Mouse (Mus musculus) forebrain, embryonic 13.5 days (tissue): ENCODE data around the gene Sik3. TPM values are rescaled to one million over a fixed set of nuclear protein-coding genes. Genes with fewer than 3 reads are reported as not detected.

Experiments used
- ATAC-seq: fragments of 200-750 bp; cut with Nextera tagmentation; 2 replicates; pipeline ENCODE4 v1.8.0; 2017
- H3K27ac ChIP-seq: fragments of 300-500 bp; sonication (generic); 2 replicates; pipeline ENCODE4 v1.5.1; 2015; ENCODE audit warnings: inconsistent platforms, mild to moderate bottlenecking, moderate library complexity
- H3K27me3 ChIP-seq: fragments of 300-500 bp; sonication (generic); 2 replicates; pipeline ENCODE4 v1.6.1; 2015; ENCODE audit warnings: mild to moderate bottlenecking, inconsistent platforms
- H3K36me3 ChIP-seq: fragments of 300-500 bp; sonication (generic); 2 replicates; pipeline ENCODE4 v1.6.1; 2015; ENCODE audit warnings: mild to moderate bottlenecking, inconsistent platforms; ENCODE audit not compliant: poor library complexity, severe bottlenecking
- H3K4me1 ChIP-seq: fragments of 300-500 bp; sonication (generic); 2 replicates; pipeline ENCODE4 v1.6.1; 2015; ENCODE audit warnings: inconsistent platforms
- H3K4me2 ChIP-seq: fragments of 300-500 bp; sonication (generic); 2 replicates; pipeline ENCODE4 v1.6.1; 2015; ENCODE audit warnings: inconsistent platforms, mild to moderate bottlenecking, moderate library complexity
- H3K4me3 ChIP-seq: fragments of 300-500 bp; sonication (generic); 2 replicates; pipeline ENCODE4 v1.5.1; 2015; ENCODE audit warnings: mild to moderate bottlenecking, inconsistent platforms
- H3K9ac ChIP-seq: fragments of 300-500 bp; sonication (generic); 2 replicates; pipeline ENCODE4 v1.6.1; 2015; ENCODE audit warnings: mild to moderate bottlenecking, inconsistent platforms
- H3K9me3 ChIP-seq: fragments of 300-500 bp; sonication (generic); replicated peaks from 2 replicates; pipeline ENCODE4 v1.6.1; 2016; ENCODE audit warnings: inconsistent platforms
- WGBS: fragments of 180-500 bp; shearing (Covaris S2); methylation state at CpG from one replicate; pipeline ENCODE4 v1.1.7; 2015; 5-methylcytosine and 5-hydroxymethylcytosine counted together
- polyA plus RNA-seq: library from polyadenylated mRNA; unstranded; fragments of >200 nt; fragmentation: Nextera tagmentation; extraction: Ambion mirVana; gene quantifications from 2 replicates; pipeline ENCODE4 v1.2.1, GENCODE M21; 2015

The Sik3 gene
- polyA plus RNA-seq, 1 experiment from 2014 or later: 4.9 TPM

DNA sequence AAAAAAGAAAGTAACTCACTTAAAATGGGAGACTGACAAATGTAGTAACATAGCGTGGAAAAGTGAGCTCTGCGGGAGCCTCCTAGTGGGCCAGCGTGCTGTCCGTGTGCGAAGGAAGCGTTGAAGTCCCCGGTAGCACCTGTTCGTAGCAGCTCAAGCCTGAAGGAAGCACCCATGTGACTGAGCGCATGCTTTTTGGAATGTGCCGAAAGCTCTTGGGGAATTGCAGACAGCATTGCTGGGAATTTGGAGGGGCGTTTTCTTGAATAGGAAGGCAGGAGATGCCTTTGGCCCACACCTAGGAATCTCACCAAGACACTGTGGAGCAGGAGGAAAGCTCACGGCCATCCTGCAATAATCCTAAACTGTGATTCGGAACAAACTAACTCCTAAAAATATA is 26.2 kb downstream of the Sik3 start:
- H3K27me3 ChIP-seq: no peaks in the 10 kb centered on the region
- peaks cover 7% of the 10 kb centered on the region for H3K4me1 ChIP-seq
- no peak overlapping the region for H3K9ac ChIP-seq
- no peak overlapping the region for H3K4me2 ChIP-seq
- no peak overlapping the region for H3K4me3 ChIP-seq
- H3K36me3 ChIP-seq: no peaks in the 10 kb centered on the region
- ATAC-seq: no peak
- WGBS: 96% methylated on average over 13 of the region's 13 CpGs
- no peaks in the 10 kb centered on the region for H3K9me3 ChIP-seq
- H3K27ac ChIP-seq: no peak overlapping the region

DNA sequence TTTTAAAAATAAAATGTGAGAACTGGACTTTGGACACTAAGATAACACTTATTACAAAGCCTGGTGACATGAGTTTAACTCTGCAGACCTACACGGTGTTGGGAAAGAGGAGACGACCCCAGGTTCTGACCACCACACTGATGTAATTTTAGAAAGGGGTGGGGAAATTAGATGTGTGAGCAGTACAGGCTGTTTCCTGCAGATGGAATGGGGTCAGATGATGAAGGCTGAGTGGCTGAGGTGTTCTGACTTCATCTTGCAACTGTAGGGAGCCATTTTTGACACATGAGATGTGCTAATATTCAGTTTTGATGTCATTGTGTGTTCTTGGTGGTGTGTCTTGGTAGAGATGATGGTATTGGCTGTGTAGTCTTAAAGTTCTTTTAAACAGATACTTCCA is 28.6 kb downstream of the Sik3 start:
- H3K4me1 ChIP-seq: peaks cover 2% of the 10 kb centered on the region; the same call in 1 of the 2 replicates
- H3K4me3 ChIP-seq: no peak overlapping the region
- ATAC-seq: no peak
- no peaks in the 10 kb centered on the region for H3K27me3 ChIP-seq
- H3K27ac ChIP-seq: no peak overlapping the region
- no peaks in the 10 kb centered on the region for H3K36me3 ChIP-seq
- WGBS: 94% methylated on average over 2 of the region's 2 CpGs
- no peak overlapping the region for H3K9ac ChIP-seq
- H3K4me2 ChIP-seq: no peak overlapping the region
- H3K9me3 ChIP-seq: no peaks in the 10 kb centered on the region

DNA sequence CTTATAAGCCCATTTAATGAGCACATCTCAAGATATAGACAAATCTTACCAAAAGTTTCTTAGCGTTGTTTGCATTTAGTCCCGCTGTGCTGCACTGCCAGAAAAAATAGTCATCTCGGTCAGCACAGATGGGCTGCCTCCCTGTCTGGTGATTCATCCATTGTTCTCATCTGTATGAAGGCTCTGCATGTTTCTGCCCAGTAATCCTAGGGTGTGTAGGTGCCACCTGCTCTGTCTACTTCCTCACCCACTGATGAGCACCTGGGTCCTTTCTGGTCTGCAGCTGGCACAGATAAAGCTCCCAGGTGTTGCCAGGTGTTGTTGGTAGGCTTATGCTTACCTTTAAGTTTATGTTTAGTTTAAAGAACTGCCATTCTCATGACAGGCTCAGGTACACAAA is 29.8 kb downstream of the Sik3 start:
- no peak for ATAC-seq
- Histone ChIP-seq H3K4me2 (no peak overlapping the region), H3K36me3 (no peaks in the 10 kb centered on the region), H3K9me3 (no peaks in the 10 kb centered on the region), H3K9ac (no peak overlapping the region), H3K4me3 (no peak overlapping the region), H3K27me3 (no peaks in the 10 kb centered on the region), H3K27ac (no peak overlapping the region), H3K4me1 (peaks cover 11% of the 10 kb centered on the region)
- 79% methylated on average over 3 of the region's 3 CpGs for WGBS

DNA sequence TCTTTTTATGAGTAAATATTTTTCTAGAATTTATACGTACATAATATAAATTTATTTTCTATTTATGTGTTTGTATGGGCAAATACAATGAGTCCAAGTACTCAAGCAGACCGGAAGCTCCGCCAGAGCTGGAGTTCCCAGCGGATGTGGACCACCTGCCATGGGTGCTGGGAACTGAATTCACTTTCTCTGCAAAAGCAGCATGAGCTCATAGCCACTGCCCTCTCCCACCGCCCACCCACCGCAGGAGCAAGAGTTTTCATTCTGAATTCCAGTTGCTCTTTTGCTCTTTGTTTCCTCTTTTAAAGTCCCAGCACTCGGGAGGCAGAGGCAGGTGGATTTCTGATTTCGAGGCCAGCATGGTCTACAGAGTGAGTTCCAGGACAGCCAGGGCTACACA is 31.0 kb downstream of the Sik3 start:
- Histone ChIP-seq H3K27ac (no peak overlapping the region), H3K4me2 (no peak overlapping the region), H3K9me3 (no peaks in the 10 kb centered on the region), H3K4me3 (no peak overlapping the region), H3K4me1 (peaks cover 11% of the 10 kb centered on the region), H3K27me3 (no peaks in the 10 kb centered on the region), H3K9ac (no peak overlapping the region), H3K36me3 (no peaks in the 10 kb centered on the region)
- 81% methylated on average over 8 of the region's 8 CpGs for WGBS
- no peak for ATAC-seq

DNA sequence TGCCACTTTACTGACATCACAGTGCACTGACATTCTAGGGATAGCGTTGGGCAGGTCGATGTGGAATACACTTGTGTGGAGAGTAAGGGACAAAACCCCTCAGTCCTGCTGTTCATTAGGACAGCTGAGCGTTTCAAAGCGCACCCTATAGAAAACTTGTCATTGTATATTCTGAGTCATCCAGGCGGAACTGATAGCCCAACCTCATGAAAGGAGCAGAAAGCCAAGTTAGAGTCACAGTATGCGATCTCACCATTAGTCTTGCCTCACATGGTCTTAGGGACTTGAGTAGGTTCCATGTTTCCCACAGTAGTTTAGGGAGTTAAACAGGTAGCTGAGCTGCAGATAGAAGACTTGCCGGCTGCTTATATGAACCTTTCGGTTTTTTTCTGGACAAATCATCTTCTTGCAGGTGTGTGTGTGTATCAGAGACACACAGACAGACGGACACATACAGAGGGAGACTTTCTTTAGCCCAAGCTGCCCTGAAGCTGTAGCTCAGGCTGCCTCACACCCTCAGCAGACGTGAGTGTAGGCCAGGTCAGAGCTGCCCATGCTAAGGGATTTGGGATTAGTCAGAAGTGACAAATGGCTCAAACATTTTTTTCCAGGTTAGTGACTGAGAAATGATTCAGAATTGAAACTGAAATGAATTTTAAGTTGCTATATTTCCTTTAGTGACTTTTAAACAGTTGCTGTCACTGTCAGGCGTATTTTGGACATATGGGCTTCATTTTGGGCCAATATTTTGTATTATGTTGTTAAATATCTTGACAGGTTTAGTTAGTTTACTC is 34.3 kb downstream of the Sik3 start:
- Histone ChIP-seq H3K4me2 (no peak overlapping the region), H3K27me3 (no peaks in the 10 kb centered on the region), H3K9me3 (no peaks in the 10 kb centered on the region), H3K4me1 (peaks cover 11% of the 10 kb centered on the region), H3K36me3 (no peaks in the 10 kb centered on the region), H3K27ac (no peak overlapping the region), H3K9ac (no peak overlapping the region), H3K4me3 (no peak overlapping the region)
- WGBS: 39% methylated on average over 11 of the region's 11 CpGs
- ATAC-seq: no peak

DNA sequence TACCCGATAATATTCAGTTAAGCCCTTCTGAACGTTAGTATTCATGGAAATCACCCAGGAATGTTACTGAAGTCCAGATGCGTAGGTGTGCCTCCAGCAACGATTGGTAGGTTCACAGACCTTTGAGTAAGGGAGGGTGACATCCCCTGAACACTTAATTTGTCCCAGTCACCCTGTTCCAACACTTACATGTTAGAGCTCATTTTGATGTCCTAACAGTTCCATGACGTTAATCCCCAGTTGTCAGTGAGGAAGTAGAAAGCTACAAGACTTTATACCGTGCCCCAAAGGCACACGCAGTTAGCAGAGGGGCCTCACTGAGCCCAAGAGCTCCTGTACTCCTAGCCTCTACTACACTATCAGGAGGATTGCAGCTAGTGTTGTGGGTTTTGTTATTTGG is 36.9 kb downstream of the Sik3 start:
- H3K27me3 ChIP-seq: no peaks in the 10 kb centered on the region
- no peak overlapping the region for H3K9ac ChIP-seq
- 84% methylated on average over 7 of the region's 7 CpGs for WGBS
- H3K36me3 ChIP-seq: no peaks in the 10 kb centered on the region
- no peak for ATAC-seq
- H3K4me2 ChIP-seq: no peak overlapping the region
- H3K4me3 ChIP-seq: no peak overlapping the region
- H3K4me1 ChIP-seq: peaks cover 17% of the 10 kb centered on the region
- no peak overlapping the region for H3K27ac ChIP-seq
- H3K9me3 ChIP-seq: no peaks in the 10 kb centered on the region

DNA sequence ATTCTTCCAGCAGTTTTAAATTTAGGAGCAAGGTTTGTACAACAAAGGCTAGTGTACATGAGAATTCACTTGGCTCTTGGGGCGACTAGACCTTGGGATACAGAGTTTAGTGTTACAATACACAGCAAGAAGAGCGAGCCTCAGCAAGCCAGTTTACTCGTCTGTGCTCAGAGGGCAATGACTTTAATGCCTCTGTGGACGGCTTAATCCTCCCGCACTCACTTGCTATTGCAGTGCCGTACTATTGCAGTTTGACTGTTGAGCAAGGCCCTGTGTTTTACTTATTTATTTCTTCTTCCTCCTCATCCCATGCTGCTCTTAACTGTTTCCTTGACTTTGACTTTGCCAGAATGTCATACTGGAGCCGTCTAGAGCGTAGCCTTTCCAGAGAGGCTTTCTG is 37.6 kb downstream of the Sik3 start:
- 68% methylated on average over 8 of the region's 8 CpGs for WGBS
- H3K36me3 ChIP-seq: no peaks in the 10 kb centered on the region
- ATAC-seq: no peak
- no peak overlapping the region for H3K27ac ChIP-seq
- no peaks in the 10 kb centered on the region for H3K9me3 ChIP-seq
- no peak overlapping the region for H3K4me3 ChIP-seq
- peaks cover 19% of the 10 kb centered on the region for H3K4me1 ChIP-seq
- no peak overlapping the region for H3K4me2 ChIP-seq
- H3K9ac ChIP-seq: no peak overlapping the region
- H3K27me3 ChIP-seq: no peaks in the 10 kb centered on the region

DNA sequence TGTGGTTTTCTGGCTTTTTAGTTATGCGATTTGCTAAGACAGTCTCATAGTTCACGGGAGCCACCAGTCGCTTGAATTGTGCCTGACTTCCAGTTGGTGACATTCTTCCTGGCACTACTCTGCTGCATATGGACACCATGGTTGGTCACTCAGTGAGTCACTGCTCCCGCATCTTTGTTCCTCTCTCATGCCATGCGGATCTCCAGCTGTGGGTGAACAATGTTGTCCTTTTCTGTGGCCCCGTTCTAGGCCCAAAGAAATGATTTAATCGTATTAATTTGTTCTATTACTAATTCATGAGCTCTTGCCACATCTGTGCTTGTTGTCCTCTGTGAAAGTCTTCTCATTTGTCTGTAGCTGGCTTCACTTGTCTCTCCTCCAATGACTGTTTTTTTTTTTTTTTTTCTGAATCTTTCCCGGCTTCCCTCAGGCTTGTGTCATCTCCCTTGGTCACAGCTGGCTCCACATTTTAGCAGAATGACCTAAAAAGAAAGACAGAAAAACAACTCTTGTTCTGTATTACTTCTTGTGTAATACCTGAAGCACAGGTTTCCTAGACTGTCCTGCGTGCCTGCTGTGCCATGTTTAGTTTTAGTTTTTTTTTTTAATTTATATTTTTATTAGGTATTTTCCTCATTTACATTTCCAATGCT is 40.5 kb downstream of the Sik3 start:
- WGBS: 68% methylated on average over 9 of the region's 9 CpGs
- H3K9ac ChIP-seq: no peak overlapping the region
- no peaks in the 10 kb centered on the region for H3K9me3 ChIP-seq
- no peaks in the 10 kb centered on the region for H3K27me3 ChIP-seq
- no peak overlapping the region for H3K27ac ChIP-seq
- H3K4me1 ChIP-seq: peaks cover 7% of the 10 kb centered on the region; the same call in 1 of the 2 replicates
- ATAC-seq: no peak
- H3K4me3 ChIP-seq: no peak overlapping the region
- no peak overlapping the region for H3K4me2 ChIP-seq
- H3K36me3 ChIP-seq: no peaks in the 10 kb centered on the region

DNA sequence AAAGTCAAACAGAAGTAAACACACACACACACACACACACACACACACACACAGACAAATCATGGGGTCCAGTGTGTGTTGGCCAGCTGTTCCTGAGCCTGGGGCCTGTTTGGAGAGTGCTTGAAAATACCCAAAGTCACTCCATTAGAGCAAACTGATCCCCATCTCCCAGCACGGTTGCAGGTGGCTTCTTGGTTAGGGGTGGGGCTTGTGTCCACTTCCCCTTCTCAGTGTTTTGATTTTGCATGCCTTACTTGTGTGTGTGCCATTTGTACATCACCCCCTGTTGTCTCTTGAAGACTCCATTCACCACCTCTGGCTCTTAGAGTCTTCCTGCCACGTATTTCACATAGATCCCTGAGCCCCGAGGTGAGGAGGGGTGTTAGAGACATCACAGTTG is 45.4 kb downstream of the Sik3 start:
- Histone ChIP-seq H3K4me3 (no peak overlapping the region), H3K27ac (no peak overlapping the region), H3K4me2 (no peak overlapping the region), H3K36me3 (no peaks in the 10 kb centered on the region), H3K4me1 (peaks cover 7% of the 10 kb centered on the region; the same call in 1 of the 2 replicates), H3K9me3 (no peaks in the 10 kb centered on the region), H3K27me3 (no peaks in the 10 kb centered on the region), H3K9ac (no peak overlapping the region)
- no peak for ATAC-seq
- WGBS: 89% methylated on average over 3 of the region's 3 CpGs

DNA sequence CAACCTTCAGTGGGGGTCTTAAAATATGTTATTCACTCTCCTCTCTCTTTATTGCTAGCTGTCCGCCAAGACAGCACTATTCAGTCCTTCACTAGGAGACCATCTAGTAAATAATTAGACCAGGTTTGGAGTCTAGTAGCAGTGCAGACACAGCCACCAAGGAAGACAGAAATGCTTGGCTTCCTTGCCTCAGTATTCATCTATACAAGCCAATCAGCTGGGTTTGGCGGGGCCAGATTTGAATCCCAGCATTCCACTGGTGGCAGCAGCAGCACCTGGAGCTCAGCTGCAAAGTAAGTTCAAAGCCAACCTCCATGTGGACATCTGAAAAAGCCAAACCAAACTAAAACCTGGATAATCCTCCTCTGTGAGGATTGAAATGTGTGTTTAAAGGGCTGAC is 47.6 kb downstream of the Sik3 start:
- no peaks in the 10 kb centered on the region for H3K27me3 ChIP-seq
- WGBS: 86% methylated on average over 2 of the region's 2 CpGs
- ATAC-seq: no peak
- H3K27ac ChIP-seq: no peak overlapping the region
- H3K36me3 ChIP-seq: no peaks in the 10 kb centered on the region
- no peak overlapping the region for H3K4me2 ChIP-seq
- H3K4me3 ChIP-seq: no peak overlapping the region
- H3K4me1 ChIP-seq: no peaks in the 10 kb centered on the region
- H3K9me3 ChIP-seq: no peaks in the 10 kb centered on the region
- H3K9ac ChIP-seq: no peak overlapping the region

DNA sequence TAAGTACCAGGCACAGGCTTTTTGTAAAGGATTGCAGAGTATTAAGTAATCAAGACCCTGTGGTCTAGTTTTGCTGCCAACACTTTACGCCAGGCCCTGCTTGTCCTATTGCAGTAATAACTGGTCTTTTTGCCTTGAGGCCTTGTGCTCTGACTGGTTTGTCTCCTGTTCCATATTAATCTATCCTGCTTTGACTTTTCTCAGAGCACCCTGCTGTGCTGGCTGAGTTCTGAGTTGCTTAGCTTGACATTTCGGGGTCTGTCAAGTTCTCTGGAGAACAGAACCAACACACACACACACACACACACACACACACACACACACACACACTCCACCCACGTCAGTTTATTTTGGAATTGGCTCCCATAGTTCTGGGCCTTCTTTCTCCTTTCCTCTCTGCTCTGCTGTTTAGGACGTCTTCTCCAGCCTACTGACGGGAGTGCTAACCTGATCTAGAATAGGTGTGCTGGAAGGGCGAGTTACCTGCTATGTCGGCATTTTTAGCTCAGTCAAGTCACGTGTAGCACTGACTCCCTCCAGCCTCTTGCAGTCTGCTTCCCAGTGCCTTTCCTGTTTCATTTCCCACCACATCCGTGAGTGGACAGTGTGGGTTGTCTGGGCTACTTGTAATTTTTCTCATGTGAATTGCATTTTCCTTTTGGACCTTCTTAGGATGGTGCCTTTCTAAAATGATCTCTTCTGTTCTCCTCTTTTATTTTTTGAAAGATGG is 49.2 kb downstream of the Sik3 start:
- 84% methylated on average over 9 of the region's 9 CpGs for WGBS
- H3K4me2 ChIP-seq: no peak overlapping the region
- H3K9ac ChIP-seq: no peak overlapping the region
- no peaks in the 10 kb centered on the region for H3K9me3 ChIP-seq
- no peaks in the 10 kb centered on the region for H3K27me3 ChIP-seq
- no peaks in the 10 kb centered on the region for H3K4me1 ChIP-seq
- no peak for ATAC-seq
- H3K36me3 ChIP-seq: no peaks in the 10 kb centered on the region
- no peak overlapping the region for H3K27ac ChIP-seq
- no peak overlapping the region for H3K4me3 ChIP-seq

DNA sequence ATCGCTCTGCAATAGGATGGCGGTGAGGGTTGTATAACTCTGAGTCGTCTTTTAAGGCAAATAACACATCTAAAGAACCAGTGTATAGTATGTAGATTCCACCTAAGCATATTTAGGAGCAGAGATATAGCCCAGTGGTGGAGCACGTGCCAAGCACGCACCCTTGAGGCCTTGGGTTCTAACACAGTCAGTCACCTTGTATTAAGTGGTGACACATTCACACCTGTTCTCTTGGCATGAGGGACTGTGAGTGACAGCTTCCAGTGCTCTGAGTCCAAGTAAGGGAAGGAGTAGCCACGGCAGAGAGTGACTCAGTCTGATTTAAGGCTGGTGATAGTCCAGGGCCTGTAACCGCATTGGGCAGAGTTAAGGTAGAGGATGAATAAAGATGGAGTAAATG is 51.7 kb downstream of the Sik3 start:
- Histone ChIP-seq H3K36me3 (no peaks in the 10 kb centered on the region), H3K27me3 (no peaks in the 10 kb centered on the region), H3K9ac (no peak overlapping the region), H3K9me3 (no peaks in the 10 kb centered on the region), H3K4me1 (peaks cover 8% of the 10 kb centered on the region; the same call in 1 of the 2 replicates), H3K4me2 (no peak overlapping the region), H3K4me3 (no peak overlapping the region), H3K27ac (no peak overlapping the region)
- WGBS: 94% methylated on average over 7 of the region's 7 CpGs
- no peak for ATAC-seq
